Mouse (Mus musculus) heart, embryonic 14.5 days (tissue): ENCODE measurements around the gene Zfp58. TPM values are rescaled to one million over a fixed set of nuclear protein-coding genes. Genes with fewer than 3 reads are reported as not detected.

Experiments used
- polyA plus RNA-seq: library from polyadenylated mRNA; unstranded; fragments of >200 nt; fragmentation: Nextera tagmentation; extraction: Ambion mirVana; gene quantifications from 2 replicates; pipeline ENCODE4 v1.2.1, GENCODE M21; 2014

Zfp58 gene
- polyA plus RNA-seq, 1 experiment from 2014 or later = 9.0 TPM

Other genes with a start within 250 kb of the Zfp58 start
- 1.2 and 1.6 TPM in 2 replicates for gene Zfp458, start 222.1 kb downstream of the Zfp58 start, polyA plus RNA-seq
- 0.94 and 1.7 TPM in 2 replicates for gene Zfp457, start 194.1 kb downstream of the Zfp58 start, polyA plus RNA-seq
- gene Zfp595, start 168.0 kb downstream of the Zfp58 start, polyA plus RNA-seq = 1.2 and 1.4 TPM in 2 replicates
- gene Gm28044, start 140.0 kb downstream of the Zfp58 start, polyA plus RNA-seq = 0.89 and 0.97 TPM in 2 replicates
- gene Zfp953, start 139.9 kb downstream of the Zfp58 start, polyA plus RNA-seq = 0.72 and 0.93 TPM in 2 replicates
- gene Gm28041, start 124.8 kb downstream of the Zfp58 start, polyA plus RNA-seq = 0.73 TPM in 1 of 2 replicates, not detected in the other
- gene Zfp456, start 124.7 kb downstream of the Zfp58 start, polyA plus RNA-seq = 1.2 and 1.4 TPM in 2 replicates
- gene Zfp429, start 100.7 kb downstream of the Zfp58 start, polyA plus RNA-seq = 2.8 and 4.6 TPM in 2 replicates
- gene Zfp459, start 79.1 kb downstream of the Zfp58 start, polyA plus RNA-seq = 0.36 and 0.49 TPM in 2 replicates
- 4.8 and 5.8 TPM in 2 replicates for gene Zfp874a, start 48.9 kb downstream of the Zfp58 start, polyA plus RNA-seq
- 2.3 and 2.6 TPM in 2 replicates for gene Zfp874b, start 16.3 kb downstream of the Zfp58 start, polyA plus RNA-seq
- gene Gm26965, start 25.6 kb upstream of the Zfp58 start, polyA plus RNA-seq = not detected in 2 replicates
- 19.3 and 22.0 TPM in 2 replicates for gene Zfp87, start 25.6 kb upstream of the Zfp58 start, polyA plus RNA-seq
- 8.3 and 9.6 TPM in 2 replicates for gene Zfp748, start 53.3 kb upstream of the Zfp58 start, polyA plus RNA-seq
- gene Zfp729b, start 109.2 kb upstream of the Zfp58 start, polyA plus RNA-seq = 2.9 and 3.7 TPM in 2 replicates
- gene Gm49345, start 137.2 kb upstream of the Zfp58 start, polyA plus RNA-seq = 0.20 TPM in 1 of 2 replicates, not detected in the other
- 1.8 and 1.9 TPM in 2 replicates for gene Zfp729a, start 137.2 kb upstream of the Zfp58 start, polyA plus RNA-seq
- gene Zfp738, start 186.5 kb upstream of the Zfp58 start, polyA plus RNA-seq = 7.9 and 9.1 TPM in 2 replicates
- 2.1 and 2.4 TPM in 2 replicates for gene Zfp65, start 228.6 kb upstream of the Zfp58 start, polyA plus RNA-seq